Mouse (Mus musculus): ENCODE results near the gene Mrpl43. TPM values are rescaled to one million over a fixed set of nuclear protein-coding genes. Genes with fewer than 3 reads are reported as not detected.

Mrpl43 gene
- total RNA-seq, 2 experiments from 2014 or later = 25.2 to 44.8 TPM

DNA sequence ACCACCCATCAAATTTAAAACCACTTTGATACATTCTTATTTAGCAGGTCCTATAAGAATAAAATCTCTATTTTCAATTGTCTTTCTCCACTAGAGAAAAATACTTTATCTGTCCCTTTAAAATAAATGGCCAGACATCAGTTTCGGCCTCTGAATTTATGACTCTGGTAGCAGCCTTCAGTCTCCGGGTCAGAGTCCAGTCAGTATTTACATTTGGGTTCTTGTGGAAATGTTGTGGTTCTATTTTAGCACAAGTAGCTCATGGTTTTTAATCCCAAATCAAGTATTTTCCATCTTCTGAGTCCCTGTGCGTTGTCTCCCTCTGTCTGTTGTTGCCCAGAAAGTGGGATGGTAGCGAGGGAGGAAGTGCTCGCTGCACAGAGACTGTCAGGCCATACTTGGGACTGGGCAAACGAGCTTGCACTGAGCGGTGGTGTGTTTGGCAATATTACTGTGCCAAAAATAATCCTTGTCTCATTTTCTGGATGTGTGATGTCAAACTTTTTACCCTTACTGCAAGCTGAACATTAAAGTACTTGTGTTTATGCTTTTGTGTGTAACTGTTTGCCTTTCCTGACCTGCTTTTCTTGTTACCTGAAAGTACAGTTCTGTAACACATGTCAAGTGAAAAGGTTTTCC lies 23.6 kb downstream of the Mrpl43 start:
- no peak for ATAC-seq (replicated peaks; ENCODE audit: poor library complexity)

DNA sequence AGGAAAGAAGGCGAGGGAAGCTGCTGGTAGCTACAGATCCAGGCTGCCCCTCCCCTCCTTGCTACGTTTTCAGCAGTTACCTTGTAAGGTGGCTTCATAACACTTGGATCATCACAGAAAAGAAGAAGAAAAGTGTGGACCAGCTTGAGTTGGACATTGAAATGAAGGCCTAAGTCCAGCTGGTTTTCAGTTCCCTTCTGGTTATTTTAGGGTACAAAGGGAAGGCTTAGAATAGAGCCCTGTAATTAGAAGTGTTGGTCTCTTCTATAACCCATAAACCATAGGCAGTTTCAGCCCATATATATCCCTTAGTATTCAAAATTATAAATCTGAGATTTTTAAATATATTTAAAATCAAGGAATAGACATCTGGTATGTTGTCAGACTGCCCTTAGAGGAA lies 25.5 kb downstream of the Mrpl43 start:
- ATAC-seq (replicated peaks; ENCODE audit: poor library complexity) = no peak

DNA sequence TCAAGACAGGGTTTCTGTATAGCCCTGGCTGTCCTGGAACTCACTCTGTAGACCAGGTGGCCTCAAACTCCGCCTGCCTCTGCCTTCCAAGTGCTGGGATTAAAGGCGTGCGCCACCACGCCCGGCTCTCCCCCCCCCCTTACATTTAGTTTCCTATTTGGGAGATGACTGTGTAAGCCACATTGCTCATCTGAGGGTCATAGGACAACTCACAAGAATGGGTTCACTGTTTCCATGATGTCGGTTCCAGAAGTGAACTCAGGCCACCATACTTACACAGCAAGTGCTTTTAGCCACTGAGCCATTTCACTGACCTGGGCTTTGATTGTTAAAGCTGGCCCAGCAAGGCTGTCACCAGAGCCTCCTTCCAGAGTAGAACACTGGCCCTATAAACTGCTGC lies 29.1 kb downstream of the Mrpl43 start:
- ATAC-seq (replicated peaks; ENCODE audit: poor library complexity) = no peak

DNA sequence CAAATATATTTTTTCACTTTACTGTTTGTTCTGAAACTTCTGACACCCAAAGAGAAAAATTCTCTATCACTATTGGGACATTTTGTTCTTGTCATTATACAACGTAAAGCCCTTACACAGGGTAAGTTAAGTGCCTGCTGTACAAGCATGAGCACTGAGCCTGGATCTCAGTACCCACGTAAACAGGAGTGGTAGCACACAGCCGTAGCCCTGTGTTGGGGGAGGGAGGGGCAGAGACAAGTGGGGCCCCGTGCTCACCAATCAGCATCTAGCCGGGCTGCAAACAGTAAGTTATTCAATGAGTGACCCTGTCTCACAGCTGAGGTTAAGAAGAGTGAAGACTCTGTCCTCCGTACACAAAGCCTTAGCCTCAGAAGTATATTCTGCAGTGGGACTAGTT lies 29.6 kb downstream of the Mrpl43 start:
- no peak for ATAC-seq (replicated peaks; ENCODE audit: poor library complexity)

DNA sequence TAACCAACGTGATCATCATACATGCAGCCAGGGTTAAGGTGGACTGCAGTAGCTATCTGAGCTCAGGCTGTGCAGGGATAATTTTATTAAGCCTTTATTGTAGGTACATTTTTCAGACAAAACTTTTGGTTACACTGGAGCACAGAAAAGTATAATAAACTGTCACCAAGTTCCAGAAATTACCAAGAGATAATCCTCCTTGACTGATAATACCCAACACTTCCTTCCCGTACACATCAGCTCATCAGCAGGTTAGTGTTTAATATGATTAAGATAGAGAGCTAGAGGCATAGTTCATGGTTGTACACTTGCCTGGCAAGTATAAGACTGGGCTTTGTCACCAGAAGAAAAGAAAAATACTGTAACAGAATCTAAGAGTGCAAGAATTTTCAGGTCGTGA lies 37.9 kb downstream of the Mrpl43 start:
- no peak for ATAC-seq (replicated peaks; ENCODE audit: poor library complexity)

DNA sequence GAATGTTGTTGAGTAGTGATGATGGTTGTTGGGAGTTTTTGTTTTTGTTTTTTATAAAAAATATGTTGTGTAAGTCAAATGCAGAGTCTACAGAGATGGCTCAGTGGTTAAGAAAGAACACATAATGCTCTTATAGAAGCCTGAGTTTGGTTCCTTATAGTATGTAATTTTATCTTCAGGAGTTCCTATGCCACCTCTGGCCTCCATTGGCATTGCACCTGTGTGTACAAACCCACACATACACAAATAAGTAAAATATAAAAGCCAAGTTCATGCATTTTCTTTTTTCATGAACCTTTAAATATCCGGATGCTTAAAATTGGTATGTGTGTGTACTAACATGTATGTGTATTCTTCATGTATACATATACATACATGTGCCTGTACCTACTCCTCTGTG lies 40.3 kb downstream of the Mrpl43 start:
- no peak for ATAC-seq (replicated peaks; ENCODE audit: poor library complexity)

DNA sequence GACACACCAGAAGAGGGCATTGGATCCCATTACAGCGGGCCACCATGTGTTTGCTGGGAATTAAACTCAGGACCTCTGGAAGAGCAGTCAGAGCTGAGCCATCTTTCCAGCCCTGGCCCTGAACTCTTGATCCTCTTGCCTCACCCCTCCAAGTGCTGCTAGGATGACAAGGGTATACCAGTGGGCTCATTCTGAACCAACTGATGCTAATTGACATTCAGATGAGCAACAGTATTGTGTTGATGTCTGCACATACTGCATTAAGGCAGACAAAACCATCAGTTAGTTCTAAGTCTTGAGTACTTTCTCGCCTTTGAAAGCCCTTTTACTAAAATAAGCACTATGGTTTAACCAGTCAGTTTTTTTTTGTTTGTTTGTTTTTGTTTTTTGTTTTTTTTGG lies 46.6 kb downstream of the Mrpl43 start:
- no peak for ATAC-seq (replicated peaks; ENCODE audit: poor library complexity)

Other genes with a start within 250 kb of the Mrpl43 start
- 28.4 and 34.7 TPM in 2 replicates for gene Slf2, start 75.3 kb downstream of the Mrpl43 start, total RNA-seq (2015)
- gene Slf2, start 75.3 kb downstream of the Mrpl43 start, total RNA-seq (2017) = 35.4 and 42.4 TPM in 2 replicates
- 0.15 and 0.30 TPM in 2 replicates for gene Sema4g, start 17.3 kb downstream of the Mrpl43 start, total RNA-seq (2015)
- 0.03 TPM in 1 of 2 replicates, not detected in the other for gene Sema4g, start 17.3 kb downstream of the Mrpl43 start, total RNA-seq (2017)
- gene Twnk, start 779 bp downstream of the Mrpl43 start, total RNA-seq (2015) = 16.5 and 18.6 TPM in 2 replicates
- 18.4 and 22.4 TPM in 2 replicates for gene Twnk, start 779 bp downstream of the Mrpl43 start, total RNA-seq (2017)
- gene Lzts2, start 8.0 kb upstream of the Mrpl43 start, total RNA-seq (2015) = 4.8 and 5.1 TPM in 2 replicates
- 7.7 and 8.6 TPM in 2 replicates for gene Lzts2, start 8.0 kb upstream of the Mrpl43 start, total RNA-seq (2017)
- gene Pdzd7, start 39.3 kb upstream of the Mrpl43 start, total RNA-seq (2015) = 0.05 TPM in 1 of 2 replicates, not detected in the other
- gene Pdzd7, start 39.3 kb upstream of the Mrpl43 start, total RNA-seq (2017) = not detected in 2 replicates
- 17.5 and 23.8 TPM in 2 replicates for gene Sfxn3, start 41.1 kb upstream of the Mrpl43 start, total RNA-seq (2015)
- 2.4 and 3.1 TPM in 2 replicates for gene Sfxn3, start 41.1 kb upstream of the Mrpl43 start, total RNA-seq (2017)
- gene Kazald1, start 68.8 kb upstream of the Mrpl43 start, total RNA-seq (2015) = 0.17 and 0.25 TPM in 2 replicates
- 0.83 and 0.84 TPM in 2 replicates for gene Kazald1, start 68.8 kb upstream of the Mrpl43 start, total RNA-seq (2017)
- gene Tlx1, start 144.2 kb upstream of the Mrpl43 start, total RNA-seq (2015) = not detected in 2 replicates
- not detected in 2 replicates for gene Tlx1, start 144.2 kb upstream of the Mrpl43 start, total RNA-seq (2017)
- gene Lbx1, start 229.4 kb upstream of the Mrpl43 start, total RNA-seq (2015) = not detected in 2 replicates
- not detected in 2 replicates for gene Lbx1, start 229.4 kb upstream of the Mrpl43 start, total RNA-seq (2017)